Mouse (Mus musculus) lung, postnatal 0 days (tissue): ENCODE data around the gene Gimap4.

Source experiments
- CTCF ChIP-seq: IDR thresholded peaks from 2 replicates; pipeline ENCODE4 v1.5.1; 2016; ENCODE audit warnings: antibody characterized with exemption, mild to moderate bottlenecking
- EP300 ChIP-seq: IDR thresholded peaks from 2 replicates; pipeline ENCODE4 v1.6.1; 2016; ENCODE audit warnings: antibody characterized with exemption, mild to moderate bottlenecking, control low read depth

- TF ChIP-seq CTCF = no peak
- no peak for TF ChIP-seq EP300
Observed at GRCm38 (mm10) chr6:48737688-48738087, 53.3 kb downstream of the Gimap4 start.
